ENCODE assay signal across 8 mouse cellular contexts in the genomic region with DNA sequence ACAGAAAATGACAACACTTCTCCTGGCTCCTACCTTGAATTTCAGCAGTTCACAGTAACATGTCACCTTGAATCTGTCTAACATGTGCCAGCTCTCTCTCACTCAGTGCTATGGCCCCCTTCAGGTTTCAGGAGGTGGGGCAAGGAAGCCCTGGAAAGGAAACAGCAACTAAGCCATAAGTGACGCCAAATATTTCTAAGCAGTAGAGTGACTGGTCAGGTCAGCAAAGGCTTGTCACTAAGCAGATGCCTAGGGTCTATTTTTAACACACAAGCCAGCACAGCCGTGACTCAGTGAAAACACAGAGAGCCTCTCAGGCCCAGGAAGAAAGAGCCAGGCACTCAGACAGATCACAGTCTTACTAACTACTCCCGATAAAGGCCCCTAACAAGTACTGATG. TPM values are rescaled to one million over a fixed set of nuclear protein-coding genes. Genes with fewer than 3 reads are reported as not detected.
DNase-seq lines count a peak whose midpoint lies in the region; ATAC-seq and TF ChIP-seq lines count a peak whose summit lies in the region.

No protein-coding gene starts in this region.

- no peaks in the 10 kb centered on the region for H3K9me3 ChIP-seq in CH12.LX (replicated peaks; ENCODE audit: low read length)
- no peaks in the 10 kb centered on the region for H3K9me3 ChIP-seq in stomach, embryonic 16.5 days (replicated peaks; ENCODE audit: control insufficient read depth, low read length)
- H3K9me3 ChIP-seq in forebrain, embryonic 14.5 days (replicated peaks; ENCODE audit: control insufficient read depth, low read length) = no peaks in the 10 kb centered on the region
- no peaks in the 10 kb centered on the region for H3K9me3 ChIP-seq in forebrain, embryonic 16.5 days (ENCODE audit: control insufficient read depth, low read length)

- H3K9ac ChIP-seq in CH12.LX (ENCODE audit: insufficient read depth, low read depth) = peak overlapping the region; percentile 86
- no peak overlapping the region for H3K9ac ChIP-seq in stomach, embryonic 16.5 days (ENCODE audit: low read length)
- H3K9ac ChIP-seq in forebrain, embryonic 14.5 days (ENCODE audit: low read length) = no peak overlapping the region
- no peak overlapping the region for H3K9ac ChIP-seq in forebrain, embryonic 16.5 days (replicated peaks; ENCODE audit: low read depth, low read length)

- DNase-seq in CD4-positive, CD25-positive, alpha-beta regulatory T cell, adult 2 months (ENCODE audit: low read depth, low spot score) = peak; percentile 37
- peak; percentile 85 for DNase-seq in CH12.LX (ENCODE audit: extremely low read depth)
- peak; percentile 39 for DNase-seq in liver
- no peak for DNase-seq in forebrain, embryonic 14.5 days (ENCODE audit: low spot score)

- in situ Hi-C loops in CH12.LX (cut with MboI; ENCODE audit: low pct_ligation_motif_present, low pct_unique_long_range_greater_than_20kb, low sequenced_read_pairs) = no loop called here

- TF ChIP-seq CTCF in CH12.LX (conservative IDR thresholded peaks at IDR 0.05 in 1 of 2, IDR thresholded peaks at IDR 0.05 in 1 of 2; ENCODE audit: low read depth in 2 of 2, low read length in 2 of 2) = peak in 1 of 2 experiments; percentile 59; a peak in 3 of 4 replicates

- TF ChIP-seq POLR2A in CH12.LX (IDR thresholded peaks at IDR 0.05; ENCODE audit: low read depth, low read length) = peak; percentile 56

- no peak for ATAC-seq in CD4-positive, CD25-positive, alpha-beta regulatory T cell, adult 4 months
- peak; percentile 83 for ATAC-seq in erythroblast, adult 5-6 weeks (replicated peaks; ENCODE audit: low FRiP score, poor library complexity, severe bottlenecking)
- ATAC-seq in stomach, embryonic 16.5 days (ENCODE audit: insufficient read depth, low FRiP score) = 0 out of 2 replicates have a peak, but pooled peaks have one; percentile 44
- ATAC-seq in forebrain, embryonic 14.5 days = no peak
- no peak for ATAC-seq in forebrain, embryonic 16.5 days

- peaks cover 40% of the 10 kb centered on the region for H3K79me2 ChIP-seq in CH12.LX (replicated peaks; ENCODE audit: control insufficient read depth, extremely low read depth, insufficient read depth, poor library complexity, severe bottlenecking)

- H3K4me3 ChIP-seq in CH12.LX (replicated peaks in 1 of 3; ENCODE audit: low read depth in 2 of 3, low read length in 2 of 3, poor library complexity in 1 of 3) = no peak overlapping the region
- H3K4me3 ChIP-seq in stomach, embryonic 16.5 days (replicated peaks; ENCODE audit: low read length) = no peak overlapping the region
- no peak overlapping the region for H3K4me3 ChIP-seq in forebrain, embryonic 14.5 days (ENCODE audit: low read depth, low read length)
- no peak overlapping the region for H3K4me3 ChIP-seq in forebrain, embryonic 16.5 days (replicated peaks; ENCODE audit: low read length)

- peak; percentile 34 for TF ChIP-seq RAD21 in CH12.LX (IDR thresholded peaks at IDR 0.05; ENCODE audit: low read depth, low read length)

- peak overlapping the region; percentile 93 for H3K27ac ChIP-seq in CH12.LX (ENCODE audit: insufficient read depth, low read depth)
- no peak overlapping the region; the same call in 1 of the 2 replicates for H3K27ac ChIP-seq in stomach, embryonic 16.5 days (ENCODE audit: low read length)
- H3K27ac ChIP-seq in forebrain, embryonic 14.5 days (ENCODE audit: low read depth, low read length) = no peak overlapping the region
- no peak overlapping the region for H3K27ac ChIP-seq in forebrain, embryonic 16.5 days (ENCODE audit: low read length)

- no peaks in the 10 kb centered on the region for H3K27me3 ChIP-seq in CH12.LX (replicated peaks)
- H3K27me3 ChIP-seq in stomach, embryonic 16.5 days (ENCODE audit: control insufficient read depth, insufficient read depth, low read length) = no peaks in the 10 kb centered on the region
- H3K27me3 ChIP-seq in forebrain, embryonic 14.5 days (replicated peaks; ENCODE audit: control insufficient read depth, insufficient read depth, low read length) = no peaks in the 10 kb centered on the region
- no peaks in the 10 kb centered on the region for H3K27me3 ChIP-seq in forebrain, embryonic 16.5 days (replicated peaks; ENCODE audit: control insufficient read depth, insufficient read depth, low read length)

- H3K36me3 ChIP-seq in CH12.LX (replicated peaks in 1 of 2; ENCODE audit: control insufficient read depth in 1 of 2, insufficient read depth in 1 of 2, low read length in 1 of 2) = peaks cover 24 to 41% of the 10 kb centered on the region in 2 experiments
- no peaks in the 10 kb centered on the region for H3K36me3 ChIP-seq in stomach, embryonic 16.5 days (ENCODE audit: control insufficient read depth, insufficient read depth, low read length)
- peaks cover 12% of the 10 kb centered on the region; the same call in 1 of the 2 replicates for H3K36me3 ChIP-seq in forebrain, embryonic 14.5 days (ENCODE audit: control insufficient read depth, insufficient read depth, low read length)
- H3K36me3 ChIP-seq in forebrain, embryonic 16.5 days (ENCODE audit: control insufficient read depth, insufficient read depth) = no peaks in the 10 kb centered on the region

- peaks cover 13 to 61% of the 10 kb centered on the region in 2 experiments for H3K4me1 ChIP-seq in CH12.LX (ENCODE audit: control insufficient read depth in 1 of 2, insufficient read depth in 2 of 2)
- peaks cover 5% of the 10 kb centered on the region; the same call in 1 of the 2 replicates for H3K4me1 ChIP-seq in stomach, embryonic 16.5 days (ENCODE audit: control insufficient read depth, insufficient read depth, low read length)
- 0 out of 2 replicates have a peak, but pooled peaks cover 3% of the 10 kb centered on the region for H3K4me1 ChIP-seq in forebrain, embryonic 14.5 days (ENCODE audit: control insufficient read depth, insufficient read depth, low read length)
- H3K4me1 ChIP-seq in forebrain, embryonic 16.5 days (replicated peaks; ENCODE audit: control insufficient read depth, insufficient read depth, low read length) = no peaks in the 10 kb centered on the region

- peak overlapping the region; percentile 77 for H3K4me2 ChIP-seq in CH12.LX (ENCODE audit: insufficient read depth, low read depth, poor library complexity, severe bottlenecking)
- no peak overlapping the region for H3K4me2 ChIP-seq in stomach, embryonic 16.5 days (ENCODE audit: low read depth, low read length)
- no peak overlapping the region for H3K4me2 ChIP-seq in forebrain, embryonic 14.5 days (ENCODE audit: low read length)
- H3K4me2 ChIP-seq in forebrain, embryonic 16.5 days (ENCODE audit: low read length) = no peak overlapping the region

- WGBS in stomach, embryonic 16.5 days = 38% methylated on average over 3 of the region's 3 CpGs
- 81% methylated on average over 3 of the region's 3 CpGs for WGBS in forebrain, embryonic 14.5 days
- WGBS in forebrain, embryonic 16.5 days = 68% methylated on average over 3 of the region's 3 CpGs

- dilution Hi-C loops in CH12.LX (cut with MboI; ENCODE audit: extremely low pct_ligation_motif_present, extremely low pct_unique_long_range_greater_than_20kb, low sequenced_read_pairs) = no loop called here

- TF ChIP-seq EP300 in CH12.LX (IDR thresholded peaks at IDR 0.05; ENCODE audit: low read length) = no peak; the same call in none of the 2 replicates

TF ChIP-seq in CH12.LX, 34 proteins besides CTCF, POLR2A, EP300 and RAD21 (continues in another document):
- TF ChIP-seq RCOR1 (conservative IDR thresholded peaks at IDR 0.05; ENCODE audit: low read depth, low read length) (no peak), POLR2AphosphoS2 (IDR thresholded peaks at IDR 0.05; ENCODE audit: low read depth, low read length) (no peak), USF1 (IDR thresholded peaks at IDR 0.05; ENCODE audit: low read depth, low read length) (no peak), ZC3H11A (IDR thresholded peaks at IDR 0.05; ENCODE audit: low read depth, low read length) (no peak), ZNF384 (IDR thresholded peaks at IDR 0.05; ENCODE audit: low read depth, low read length) (no peak), ZMIZ1 (IDR thresholded peaks at IDR 0.05; ENCODE audit: low read depth, low read length) (no peak)

RNA-seq across cellular contexts. Expression of gene Fyco1, which starts 6.6 kb away (rescaled TPM):
- polyA plus RNA-seq in CD4-positive, CD25-positive, alpha-beta regulatory T cell, adult 4 months (2017; shearing (Covaris generic)) = 10 to 100 TPM; 34.5 to 69.7 TPM
- total RNA-seq in CH12.LX (2012; rRNA removed) (6.9 and 10.2 TPM in 2 replicates), CH12.LX (2014; rRNA removed) (1.9 and 2.1 TPM in 2 replicates)
- 5.1 and 6.0 TPM in 2 replicates for polyA plus RNA-seq in CH12.LX (2012; ENCODE audit: insufficient read length, low read depth)
- 10.9 and 12.3 TPM in 2 replicates for total RNA-seq in erythroblast, adult 5-6 weeks (2015; ENCODE audit: low replicate concordance)
- total RNA-seq in erythroblast, adult 5-6 weeks (2017; ENCODE audit: low replicate concordance) = 6.5 and 9.1 TPM in 2 replicates
- polyA plus RNA-seq in stomach, embryonic 16.5 days (2015; fragmentation: Nextera tagmentation; extraction: Ambion mirVana) = 14.7 and 14.8 TPM in 2 replicates
- 5.2 and 6.9 TPM in 2 replicates for polyA plus RNA-seq in forebrain, embryonic 14.5 days (2014; fragmentation: Nextera tagmentation; extraction: Ambion mirVana)
- polyA plus RNA-seq in forebrain, embryonic 16.5 days (2015; fragmentation: Nextera tagmentation; extraction: Ambion mirVana) = 12.2 and 22.6 TPM in 2 replicates

RNA-seq across cellular contexts. Expression of gene Xcr1, which starts 16.7 kb away (rescaled TPM):
- polyA plus RNA-seq in CD4-positive, CD25-positive, alpha-beta regulatory T cell, adult 4 months (2017; shearing (Covaris generic)) = under 1 TPM; 0.12 to 0.61 TPM
- total RNA-seq in CH12.LX (2012; rRNA removed) (0.92 and 1.9 TPM in 2 replicates), CH12.LX (2014; rRNA removed) (0.53 and 0.62 TPM in 2 replicates)
- polyA plus RNA-seq in CH12.LX (2012; ENCODE audit: insufficient read length, low read depth) = 0.56 and 0.57 TPM in 2 replicates
- total RNA-seq in erythroblast, adult 5-6 weeks (2015; ENCODE audit: low replicate concordance) = not detected in 2 replicates
- total RNA-seq in erythroblast, adult 5-6 weeks (2017; ENCODE audit: low replicate concordance) = 0.70 TPM in 1 of 2 replicates, not detected in the other
- polyA plus RNA-seq in stomach, embryonic 16.5 days (2015; fragmentation: Nextera tagmentation; extraction: Ambion mirVana) = not detected in 2 replicates
- 0.06 and 0.09 TPM in 2 replicates for polyA plus RNA-seq in forebrain, embryonic 14.5 days (2014; fragmentation: Nextera tagmentation; extraction: Ambion mirVana)
- polyA plus RNA-seq in forebrain, embryonic 16.5 days (2015; fragmentation: Nextera tagmentation; extraction: Ambion mirVana) = 0.06 and 0.10 TPM in 2 replicates

RNA-seq across cellular contexts. Expression of gene Cxcr6, which starts 38.8 kb away (rescaled TPM):
- 10 to 100 TPM; 25.3 to 37.5 TPM for polyA plus RNA-seq in CD4-positive, CD25-positive, alpha-beta regulatory T cell, adult 4 months (2017; shearing (Covaris generic))
- total RNA-seq in CH12.LX (2012; rRNA removed) (0.08 and 0.34 TPM in 2 replicates), CH12.LX (2014; rRNA removed) (1.4 and 1.5 TPM in 2 replicates)
- 0.80 and 1.0 TPM in 2 replicates for polyA plus RNA-seq in CH12.LX (2012; ENCODE audit: insufficient read length, low read depth)
- 1.3 TPM in 1 of 2 replicates, not detected in the other for total RNA-seq in erythroblast, adult 5-6 weeks (2015; ENCODE audit: low replicate concordance)
- 0.77 and 1.3 TPM in 2 replicates for total RNA-seq in erythroblast, adult 5-6 weeks (2017; ENCODE audit: low replicate concordance)
- polyA plus RNA-seq in stomach, embryonic 16.5 days (2015; fragmentation: Nextera tagmentation; extraction: Ambion mirVana) = 0.70 and 1.0 TPM in 2 replicates
- polyA plus RNA-seq in forebrain, embryonic 14.5 days (2014; fragmentation: Nextera tagmentation; extraction: Ambion mirVana) = 0.09 TPM in 1 of 2 replicates, not detected in the other
- 0.12 and 0.18 TPM in 2 replicates for polyA plus RNA-seq in forebrain, embryonic 16.5 days (2015; fragmentation: Nextera tagmentation; extraction: Ambion mirVana)

Comparison
In these comparisons a context has a peak if more than half of its experiments do, and no peak if none do; other contexts are left out.
1. ATAC-seq: peak in erythroblast, adult 5-6 weeks (single experiment) and stomach, embryonic 16.5 days (single experiment); none in CD4-positive, CD25-positive, alpha-beta regulatory T cell, adult 4 months (single experiment), forebrain, embryonic 14.5 days (single experiment) and forebrain, embryonic 16.5 days (single experiment).
2. RNA of gene Cxcr6, which starts 38.8 kb away (polyA plus RNA-seq): 25.3 to 37.5 TPM in CD4-positive, CD25-positive, alpha-beta regulatory T cell, adult 4 months; 0.80 to 1.0 TPM in CH12.LX, 0.70 to 1.0 TPM in stomach, embryonic 16.5 days, 0.12 to 0.18 TPM in forebrain, embryonic 16.5 days and 0.09 TPM in forebrain, embryonic 14.5 days; every median in the first group is over 10 times any median in the second.